Mouse (Mus musculus): ENCODE results near the gene Cltc. TPM values are rescaled to one million over a fixed set of nuclear protein-coding genes. Genes with fewer than 3 reads are reported as not detected.

Gene Cltc
- total RNA-seq, 4 experiments from 2014 or later = 283 to 302 (median 294) TPM

DNA sequence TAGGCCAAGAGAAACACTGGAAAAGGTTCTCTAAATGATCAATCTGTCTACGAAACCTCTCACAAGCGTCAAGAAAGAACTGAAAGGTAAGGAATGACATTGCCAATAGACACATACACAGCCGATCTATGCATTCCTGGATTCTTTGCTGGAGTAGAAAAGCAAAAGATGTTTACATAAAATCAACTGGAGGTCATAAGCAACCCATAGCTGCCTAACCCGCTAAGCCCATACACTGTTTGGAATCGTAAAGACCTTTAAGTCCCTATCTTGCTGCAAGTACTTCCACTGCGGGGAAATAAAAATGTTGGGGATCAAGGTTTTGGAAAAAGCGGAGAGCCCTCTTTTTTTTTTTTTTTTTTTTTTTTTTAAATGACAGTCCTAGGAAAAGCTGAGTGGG is 74.5 kb downstream of the Cltc start:
- DNase-seq = no peak

DNA sequence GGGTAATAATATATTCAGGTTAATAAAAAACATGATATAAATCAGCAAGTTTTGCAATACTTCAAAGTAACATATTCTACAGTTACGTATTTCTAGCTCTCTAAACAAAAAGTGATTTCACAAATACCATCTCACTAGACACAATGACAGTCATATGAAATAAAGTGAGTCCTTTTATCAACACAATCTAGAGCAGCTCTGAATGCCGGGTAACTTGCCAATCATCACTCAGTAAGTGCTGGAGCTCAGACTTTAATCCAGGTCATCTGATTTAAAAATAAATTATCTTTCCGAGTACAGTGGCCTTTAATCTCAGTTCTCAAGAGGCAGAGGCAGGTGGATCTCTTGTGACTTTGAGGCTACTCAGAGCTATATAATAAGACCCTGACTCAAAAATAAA is 75.9 kb downstream of the Cltc start:
- DNase-seq = no peak

DNA sequence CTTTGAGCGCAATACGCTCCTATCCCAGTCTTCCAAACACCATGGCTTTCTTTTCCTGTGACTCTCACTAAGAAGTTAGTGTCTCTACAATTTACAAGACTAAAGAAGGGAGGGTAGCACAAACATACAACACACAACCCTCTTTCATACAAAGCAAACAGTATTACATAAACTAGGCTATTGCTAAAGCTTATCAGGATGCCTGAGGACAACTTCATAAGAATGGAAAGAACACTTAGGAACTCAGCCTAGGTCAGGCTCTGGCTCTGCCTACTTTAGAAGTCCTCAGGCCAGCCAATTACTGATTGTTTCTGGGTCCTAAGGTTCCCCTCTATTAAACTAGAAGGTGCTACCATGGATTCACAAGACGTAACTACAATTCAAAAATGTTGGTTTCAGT is 76.6 kb downstream of the Cltc start:
- no peak for DNase-seq

DNA sequence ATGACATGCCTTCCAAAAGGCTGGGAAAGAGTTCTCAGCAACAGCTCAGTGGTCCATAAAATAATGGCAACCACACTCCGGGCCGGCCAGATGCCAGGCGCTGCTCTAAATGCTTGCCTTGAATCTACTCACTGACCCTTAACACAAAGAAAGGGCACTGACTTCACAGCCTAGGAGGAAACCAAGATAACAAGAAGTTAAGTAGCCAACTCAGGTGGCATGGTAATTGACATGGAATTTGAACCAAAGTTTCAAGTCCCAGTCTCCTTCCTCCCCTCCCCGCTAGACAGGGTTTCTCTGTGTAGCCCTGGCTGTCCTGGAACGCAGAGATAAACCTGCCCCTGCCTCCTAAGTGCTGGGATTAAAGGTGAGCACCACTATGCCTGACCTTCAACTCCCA is 78.4 kb downstream of the Cltc start:
- no peak for DNase-seq

DNA sequence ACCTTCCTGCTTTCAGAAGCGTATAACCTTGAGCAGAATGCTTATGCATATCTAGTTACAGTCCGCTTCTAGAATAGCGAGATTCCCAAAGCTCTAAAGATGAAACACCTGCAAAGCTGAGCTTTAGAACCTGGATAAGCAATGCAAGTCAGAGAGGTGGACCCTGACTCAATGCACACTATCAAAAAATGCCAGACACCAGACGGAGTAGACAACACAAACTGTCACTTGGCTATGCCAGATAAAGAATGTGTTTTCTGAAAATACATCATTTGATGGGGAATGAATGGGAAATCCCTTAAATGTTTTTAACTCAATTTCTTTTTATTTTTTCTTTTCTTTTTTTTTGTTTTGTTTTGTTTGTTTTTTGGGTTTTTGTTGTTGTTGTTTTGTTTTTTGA is 81.8 kb downstream of the Cltc start:
- no peak for DNase-seq

DNA sequence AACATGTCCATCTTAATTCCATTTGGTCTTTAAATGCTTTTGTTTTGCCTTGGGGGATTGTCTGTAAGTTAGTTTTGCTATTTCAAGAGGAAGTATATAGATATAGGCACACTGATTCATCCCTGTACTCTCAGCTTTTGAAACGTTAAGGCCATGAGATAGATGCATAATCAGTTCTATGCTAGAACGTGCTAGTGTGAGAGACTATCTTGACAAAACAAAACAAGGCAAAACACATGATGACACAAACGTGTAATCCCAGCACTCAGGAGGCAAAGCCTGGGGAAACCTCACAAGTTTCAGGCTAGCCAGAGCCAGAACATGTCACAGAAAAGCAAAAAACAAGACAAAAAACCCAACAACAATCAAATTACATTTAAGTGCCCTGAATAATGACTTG is 84.6 kb downstream of the Cltc start:
- no peak for DNase-seq

DNA sequence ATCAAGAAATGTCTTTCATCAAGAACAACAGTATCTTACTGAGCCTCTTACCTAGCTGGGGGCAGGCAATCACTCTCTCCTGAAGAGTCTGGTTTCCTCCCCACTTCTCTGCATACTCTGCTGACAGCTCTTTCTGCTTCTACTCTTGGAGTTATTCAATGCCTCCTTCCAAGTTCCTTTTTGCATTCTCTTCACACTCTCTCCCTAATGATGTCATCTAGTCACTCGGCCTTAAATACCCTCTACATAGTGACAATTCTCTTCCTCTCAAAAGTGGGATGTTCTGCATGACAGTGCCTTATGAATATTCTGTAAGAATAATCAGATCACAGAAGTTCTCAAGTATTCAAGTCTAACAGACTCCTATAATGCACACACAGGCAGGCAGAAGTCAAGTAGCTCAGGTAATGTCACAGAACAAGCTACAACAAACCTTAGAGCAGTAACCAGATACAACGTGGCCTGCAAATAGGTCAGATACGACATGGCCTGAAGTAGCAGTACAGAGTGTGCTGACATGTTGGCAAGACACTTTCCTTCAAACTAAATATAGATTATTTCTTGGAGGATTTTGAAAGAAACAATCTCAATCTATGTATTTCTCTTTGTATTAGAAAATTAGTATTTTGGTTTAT is 86.2 kb downstream of the Cltc start:
- no peak for DNase-seq

DNA sequence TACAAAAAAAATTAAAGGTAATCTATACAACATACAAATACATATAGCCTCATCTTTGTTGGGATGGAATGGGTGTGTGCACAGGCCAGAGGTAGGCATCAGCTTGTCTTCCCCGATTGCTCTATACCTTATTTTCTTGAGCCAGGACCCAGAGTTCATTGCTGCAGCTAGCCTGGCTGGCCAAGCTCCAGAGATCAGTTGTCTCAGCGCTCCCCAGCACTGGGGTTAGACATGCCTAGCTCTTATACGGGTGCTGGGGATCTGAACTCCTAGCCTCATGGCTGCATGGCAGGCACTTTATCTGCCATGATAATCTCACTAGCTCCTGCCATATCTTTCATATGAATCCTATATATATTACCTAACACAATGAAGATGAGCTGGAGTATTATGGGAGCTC is 89.2 kb downstream of the Cltc start:
- no peak for DNase-seq

DNA sequence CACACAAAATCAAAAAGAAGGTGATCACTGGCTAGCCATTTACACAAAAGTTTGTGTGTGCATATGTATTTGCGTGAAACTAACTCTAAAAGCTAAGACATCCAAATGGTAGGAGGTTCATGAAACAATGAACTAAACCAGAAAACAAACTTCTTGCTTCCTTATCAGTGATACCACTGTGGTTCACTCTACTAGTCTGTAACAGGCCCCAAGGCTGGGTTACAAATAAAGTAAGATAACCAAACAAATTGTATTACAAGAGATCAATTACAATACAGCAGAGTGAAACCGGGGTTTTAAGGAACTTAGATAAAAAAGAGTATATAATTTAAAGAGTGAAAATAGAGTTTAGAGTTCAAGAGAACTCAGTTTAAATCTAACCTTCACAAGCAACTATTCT is 89.8 kb downstream of the Cltc start:
- DNase-seq = no peak

DNA sequence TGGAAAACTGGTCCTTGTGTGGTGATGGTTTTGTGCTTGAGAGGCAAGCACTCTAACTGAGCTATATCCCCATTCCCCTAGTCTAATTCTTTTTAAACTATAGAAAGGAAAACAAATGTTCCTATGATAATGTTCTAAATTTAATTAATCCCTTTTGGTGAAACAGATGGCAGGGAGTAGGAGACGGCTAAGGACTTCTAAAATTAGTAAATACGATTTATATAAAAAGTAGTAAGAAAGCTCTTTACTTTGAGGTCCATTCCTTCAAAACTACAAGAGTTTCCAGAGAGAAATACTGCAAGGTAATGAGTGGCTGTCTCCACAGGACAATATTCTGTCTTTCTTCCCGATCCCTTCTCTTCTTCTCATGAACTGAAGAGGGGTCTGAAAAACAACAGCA is 93.0 kb downstream of the Cltc start:
- no peak for DNase-seq

DNA sequence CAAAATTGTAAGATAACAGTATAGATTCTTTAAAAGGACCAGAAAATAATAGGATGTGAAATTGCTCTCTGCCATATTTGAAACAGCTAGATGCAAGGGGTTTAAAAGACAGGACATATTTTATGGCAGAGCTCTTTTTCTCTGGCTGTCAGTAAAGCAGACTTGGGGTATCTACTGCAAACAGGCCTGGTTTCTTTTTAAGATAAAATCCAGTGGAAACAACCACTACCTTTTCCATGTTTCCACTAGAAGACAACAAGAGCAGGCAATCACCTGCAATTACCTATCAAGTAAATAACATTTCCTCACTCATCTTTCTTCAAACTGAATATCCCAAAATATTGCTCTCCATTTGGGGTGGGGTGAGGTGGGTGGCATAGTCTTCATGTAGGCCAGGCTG is 93.4 kb downstream of the Cltc start:
- no peak for DNase-seq

DNA sequence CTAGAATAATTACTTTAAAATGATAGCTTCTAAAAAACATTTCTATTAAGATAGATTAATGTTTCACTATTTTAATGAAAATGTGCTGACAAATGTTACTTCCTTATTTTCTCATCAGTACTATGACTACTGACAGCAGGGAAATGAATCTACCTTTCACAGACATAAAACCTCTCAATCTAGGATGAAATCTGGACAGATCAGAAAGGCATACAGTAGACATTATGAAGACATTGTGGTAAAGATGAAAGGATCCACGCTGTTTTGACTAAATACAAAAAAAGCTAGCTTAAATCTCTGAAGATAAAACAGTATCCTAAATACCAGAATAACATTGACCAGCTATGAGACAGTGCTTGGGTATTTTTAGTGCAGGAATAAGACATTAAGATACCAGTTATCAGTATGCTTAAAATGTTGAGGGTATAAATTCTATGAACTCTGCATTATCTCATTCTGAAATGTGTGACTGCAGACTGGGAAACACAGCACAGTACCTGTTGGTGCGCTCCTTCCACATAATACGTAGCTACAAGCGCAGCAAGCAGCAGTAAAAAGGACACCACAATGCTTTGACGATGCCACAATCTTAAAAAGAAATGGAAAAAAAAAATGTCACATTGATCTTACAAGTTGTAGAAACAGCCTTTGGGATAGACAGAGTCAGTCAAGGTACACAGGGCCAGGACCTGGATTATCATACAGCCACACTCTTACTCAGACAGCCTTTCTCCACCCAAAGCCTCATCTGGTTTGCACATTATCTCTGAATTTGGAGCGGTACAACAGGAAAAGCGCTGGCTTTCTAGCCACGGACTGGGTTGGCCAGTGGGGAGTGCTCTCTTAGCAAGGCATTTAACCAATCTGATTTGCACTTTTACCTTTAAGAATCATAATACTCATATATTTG is 94.1 kb downstream of the Cltc start:
- DNase-seq = no peak

DNA sequence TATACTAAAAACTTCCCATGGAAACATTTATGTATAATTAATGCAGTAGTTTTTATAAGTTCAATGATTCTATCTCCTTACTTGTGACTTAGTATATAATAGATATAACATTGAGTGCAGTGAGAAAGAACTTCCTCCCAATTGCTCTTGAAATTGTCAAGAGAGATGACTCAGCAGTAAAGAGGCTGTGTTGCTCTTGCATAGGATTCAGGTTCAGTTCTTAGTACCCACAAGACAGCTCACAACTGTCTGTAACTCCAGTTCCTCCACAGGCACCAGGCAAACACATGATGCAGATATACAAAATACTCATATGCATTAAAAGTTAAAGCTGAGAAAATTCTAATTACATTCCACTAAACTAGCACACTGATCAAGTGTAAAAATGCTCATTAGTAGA is 99.5 kb downstream of the Cltc start:
- DNase-seq = no peak

DNA sequence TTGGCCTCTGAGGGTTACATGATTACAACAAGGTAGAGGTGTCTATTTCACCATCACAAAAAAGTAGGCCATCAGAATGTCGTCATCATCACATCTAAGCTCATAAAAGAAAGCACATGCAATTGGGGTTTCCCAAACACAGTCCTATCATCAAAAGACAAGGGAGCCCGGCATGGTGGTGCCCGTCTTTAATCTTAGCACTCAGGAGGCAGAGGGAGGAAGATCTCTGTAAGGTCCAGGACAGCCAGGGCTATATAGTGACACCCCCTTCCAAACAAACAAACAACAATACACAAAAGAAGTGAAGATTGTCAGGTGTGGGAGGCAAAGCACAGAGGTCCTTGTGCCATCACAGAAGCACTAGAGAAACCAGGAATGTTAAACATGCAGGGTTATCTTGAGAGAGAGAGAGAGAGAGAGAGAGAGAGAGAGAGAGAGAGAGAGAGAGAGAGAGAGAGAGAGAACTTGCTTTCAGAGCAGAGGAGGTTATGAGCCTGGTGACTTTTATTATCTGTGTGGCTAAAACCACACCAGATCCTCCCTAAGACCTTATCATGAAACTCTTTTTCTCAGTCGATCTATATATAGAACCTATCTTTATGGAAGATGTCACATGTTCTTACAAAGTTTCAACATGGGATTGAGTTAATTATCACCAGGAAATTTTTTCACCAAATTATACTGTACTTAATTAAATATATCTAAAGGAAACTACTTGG is 100.4 kb downstream of the Cltc start:
- DNase-seq = no peak

DNA sequence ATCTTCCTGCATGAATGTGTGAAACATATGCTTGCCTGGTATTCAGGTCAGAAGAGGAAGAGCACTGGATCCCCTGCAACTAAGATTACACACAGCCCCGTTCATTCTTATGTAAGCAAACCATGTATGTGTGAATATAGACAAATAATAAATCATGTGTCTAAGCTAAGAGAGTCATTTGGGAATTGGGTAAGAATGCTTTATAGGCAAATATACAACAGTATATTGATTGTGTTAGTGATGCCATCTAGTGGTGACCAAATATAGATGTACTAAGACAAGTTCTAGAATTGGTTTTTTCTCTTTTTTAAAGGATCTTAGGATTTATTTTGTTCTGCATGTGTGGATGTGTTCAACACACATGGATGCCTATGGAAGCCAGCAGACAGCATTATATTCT is 101.7 kb downstream of the Cltc start:
- no peak for DNase-seq

DNA sequence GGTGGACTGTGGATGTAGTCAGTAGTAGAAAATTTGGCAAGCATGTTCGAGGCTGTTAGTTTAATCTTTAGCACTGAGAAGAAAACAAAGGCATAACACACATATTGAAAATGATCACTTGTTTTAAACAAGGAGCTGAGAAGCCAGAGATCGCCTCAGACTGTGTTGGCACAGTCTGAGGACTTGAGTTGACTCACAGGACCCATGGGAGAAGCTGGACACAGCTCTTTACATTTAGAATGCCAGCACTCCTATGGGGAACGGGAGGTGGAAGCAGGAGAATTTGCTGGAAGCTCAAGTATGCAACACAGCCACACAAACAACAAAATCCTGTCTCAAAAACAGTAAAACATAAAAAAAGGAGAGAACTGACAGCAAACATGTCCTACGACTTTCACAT is 103.3 kb downstream of the Cltc start:
- no peak for DNase-seq

DNA sequence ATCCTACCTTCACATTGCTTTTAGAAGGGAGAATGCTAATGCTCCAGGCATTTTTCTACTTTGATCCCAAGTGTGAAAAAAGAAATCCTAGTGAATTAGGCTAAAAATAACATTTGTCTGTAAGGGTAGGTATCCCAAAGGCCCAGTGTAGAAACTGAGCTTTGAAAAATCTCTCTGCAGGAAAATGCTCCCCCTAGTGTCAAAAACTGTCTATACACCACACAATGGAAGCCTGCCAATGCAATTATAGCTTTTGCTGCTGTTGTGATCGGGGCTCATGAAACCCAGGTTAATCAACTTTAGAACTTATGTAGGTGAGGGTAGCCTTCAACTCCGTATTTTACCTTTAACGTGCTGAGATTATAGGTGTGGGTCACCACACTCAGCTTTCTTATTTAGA is 103.9 kb downstream of the Cltc start:
- DNase-seq = peak; percentile 34

DNA sequence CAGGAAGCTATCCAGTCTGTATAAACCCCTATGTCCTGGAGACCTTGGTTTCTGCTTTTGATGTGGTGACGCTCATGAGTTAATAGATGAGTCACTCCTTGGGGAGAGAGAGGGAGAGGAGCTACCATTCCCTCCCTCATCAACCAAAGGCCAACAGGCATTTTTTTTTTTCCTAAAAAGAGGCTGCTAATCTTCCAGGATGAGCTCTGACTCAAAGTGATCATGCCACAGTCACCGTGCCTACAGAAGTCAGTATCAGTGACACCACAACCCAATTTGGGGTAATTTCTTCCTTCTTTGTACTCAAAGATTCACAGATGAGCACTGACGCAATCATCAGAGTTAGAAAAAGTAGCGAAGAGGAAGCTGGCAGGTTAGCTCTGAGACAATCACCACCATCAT is 104.8 kb downstream of the Cltc start:
- peak; percentile 34 for DNase-seq

DNA sequence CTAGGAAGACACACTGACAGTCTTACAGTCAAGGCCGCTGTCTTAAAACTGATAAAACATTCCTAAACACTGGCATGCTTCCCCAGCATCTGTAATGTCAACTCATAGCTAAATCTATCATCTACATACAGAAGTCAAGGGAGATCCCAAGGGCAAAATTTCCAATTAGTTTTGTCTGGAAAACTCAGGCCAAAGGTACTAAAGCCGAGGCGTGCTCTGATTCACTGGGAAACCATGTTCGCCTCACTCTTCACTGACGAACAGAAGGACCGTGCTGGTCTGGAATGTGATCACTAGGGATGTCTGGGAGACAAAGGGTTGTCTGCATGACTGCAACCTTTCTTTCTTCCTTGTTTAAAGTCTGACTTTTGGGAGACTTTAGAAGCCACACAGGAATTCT is 106.7 kb downstream of the Cltc start:
- peak; percentile 36 for DNase-seq

DNA sequence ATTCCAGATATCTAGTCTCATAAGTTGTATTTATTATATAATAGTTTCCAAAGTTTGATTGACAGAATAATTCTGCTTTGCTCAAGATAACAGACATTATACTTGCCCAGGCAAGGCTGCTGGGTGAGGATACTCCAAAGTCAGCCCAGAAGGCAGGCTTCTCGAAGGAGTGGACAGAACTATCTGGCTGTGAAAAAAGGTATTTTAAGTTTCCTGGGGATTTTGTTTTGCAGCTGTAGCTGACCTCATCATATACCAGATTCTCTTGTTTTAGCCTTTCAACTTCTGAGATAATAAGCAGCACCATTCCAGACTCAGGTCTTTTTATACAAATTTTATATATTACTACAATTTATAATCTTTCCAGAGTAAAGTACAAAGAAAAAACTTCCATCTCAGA is 107.8 kb downstream of the Cltc start:
- DNase-seq = no peak

DNA sequence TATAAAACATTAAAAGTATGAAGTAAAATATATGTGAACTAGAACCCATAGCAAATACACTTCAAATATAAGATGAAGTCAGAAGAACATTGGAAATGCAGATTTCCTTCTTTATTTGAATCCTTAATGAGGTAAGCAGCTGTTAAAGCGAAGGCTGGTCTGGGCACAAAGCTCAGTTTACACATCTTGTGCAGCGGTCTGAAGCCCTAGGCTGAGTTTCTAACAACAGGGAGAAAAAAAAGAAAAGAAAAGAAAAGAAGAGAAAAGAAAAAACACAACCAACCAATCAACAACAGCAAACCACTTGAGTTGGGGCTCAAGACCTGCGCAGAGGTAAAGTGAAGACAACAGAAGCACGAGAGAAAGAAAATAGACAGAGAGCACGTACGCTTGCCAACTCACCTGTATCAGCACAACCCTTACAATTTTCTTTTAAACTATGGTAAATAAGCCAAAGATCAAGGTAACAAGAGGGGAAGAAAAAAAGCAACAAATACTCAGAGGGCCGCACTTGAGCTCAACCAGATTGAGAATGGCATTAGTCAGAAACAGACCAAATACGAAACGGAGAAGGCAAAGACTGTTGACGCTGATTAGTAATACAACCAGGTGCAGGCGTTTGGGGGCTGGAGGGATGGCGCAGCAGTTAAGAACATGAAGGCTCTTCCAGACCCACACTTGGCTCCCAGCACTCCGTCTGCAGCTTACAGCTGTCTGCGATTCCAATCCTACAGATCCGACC is 109.5 kb downstream of the Cltc start:
- DNase-seq = no peak

DNA sequence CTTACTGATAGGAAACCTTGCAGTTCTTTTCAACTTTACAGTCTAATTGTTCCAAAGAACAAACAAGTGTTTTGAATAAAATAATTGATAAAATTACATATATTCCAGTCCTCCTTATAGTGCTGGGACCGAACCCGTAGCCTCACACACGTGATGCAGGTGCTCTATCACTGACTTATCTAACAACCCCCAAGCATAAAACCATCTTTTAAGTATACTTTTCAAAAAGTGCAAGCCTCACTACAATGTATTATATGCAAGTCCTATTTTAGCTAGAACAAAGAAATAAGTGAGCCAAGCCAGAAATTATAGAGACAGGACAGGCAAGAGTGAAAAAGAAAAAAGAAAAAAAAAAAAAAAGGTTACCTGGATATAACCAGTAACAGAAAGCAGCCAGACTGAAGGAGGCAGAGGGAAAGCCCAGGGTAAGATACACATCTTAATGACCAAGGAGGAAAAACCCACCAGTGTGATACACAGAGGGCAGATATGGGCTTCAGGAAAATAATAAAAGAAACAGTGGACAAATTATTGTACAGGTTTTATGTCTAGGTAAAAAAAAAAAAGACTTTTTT is 110.4 kb downstream of the Cltc start:
- no peak for DNase-seq
